Mouse (Mus musculus) heart, adult 2 months (tissue): Measurements from ENCODE around the gene Acsf3. TPM values are rescaled to one million over a fixed set of nuclear protein-coding genes. Genes with fewer than 3 reads are reported as not detected.
A peak's percentile ranks its signal among the peaks of the same experiment; 100 is the strongest.

Experiments used
- DNase-seq, 2 experiments: peaks; one replicate each; pipeline ENCODE4 v3.0.0; 2021
- H3K27ac ChIP-seq: fragments of 200-600 bp; 2 replicates; pipeline ENCODE4 v1.8.1; 2022
- H3K27me3 ChIP-seq: fragments of 200-500 bp; 2 replicates; pipeline ENCODE4 v1.6.1; 2012; ENCODE audit warnings: mild to moderate bottlenecking, low read length, inconsistent platforms, mixed read lengths; ENCODE audit not compliant: control insufficient read depth, insufficient read depth
- H3K36me3 ChIP-seq: fragments of 200-500 bp; 2 replicates; pipeline ENCODE4 v1.6.1; 2012; ENCODE audit warnings: low read length, inconsistent platforms; ENCODE audit not compliant: control insufficient read depth, insufficient read depth
- H3K4me1 ChIP-seq: fragments of 200-500 bp; 2 replicates; pipeline ENCODE4 v1.6.1; 2011; ENCODE audit warnings: low read length; ENCODE audit not compliant: control insufficient read depth, insufficient read depth
- H3K4me3 ChIP-seq: fragments of 200-600 bp; 2 replicates; pipeline ENCODE4 v1.8.1; 2022
- H3K79me2 ChIP-seq: fragments of 200-500 bp; replicated peaks from 2 replicates; pipeline ENCODE4 v1.6.1; 2012; ENCODE audit warnings: mild to moderate bottlenecking, inconsistent platforms, low read length, moderate library complexity, mixed read lengths; ENCODE audit not compliant: control insufficient read depth, insufficient read depth
- H3K9ac ChIP-seq: fragments of 200-500 bp; 2 replicates; pipeline ENCODE4 v1.6.1; 2012; ENCODE audit warnings: low read depth, mild to moderate bottlenecking, control low read depth, inconsistent platforms, low read length, mixed read lengths
- CTCF ChIP-seq: fragments of 200-600 bp; IDR thresholded peaks from 2 replicates; pipeline ENCODE4 v1.8.1; 2022; ENCODE audit warnings: antibody characterized with exemption, mild to moderate bottlenecking, moderate library complexity
- EP300 ChIP-seq: fragments of 200-500 bp; IDR thresholded peaks from 2 replicates; pipeline ENCODE4 v1.6.1; 2011; ENCODE audit warnings: low read depth, low read length, control low read depth; ENCODE audit not compliant: insufficient read depth
- POLR2A ChIP-seq: fragments of 200-500 bp; IDR thresholded peaks from 2 replicates; pipeline ENCODE4 v1.6.1; 2011; ENCODE audit warnings: mild to moderate bottlenecking, low read depth, low read length, control low read depth; ENCODE audit not compliant: insufficient read depth
- WGBS: fragments of 180-500 bp; shearing (Covaris S2); methylation state at CpG from one replicate; pipeline ENCODE4 v1.1.7; 2018; 5-methylcytosine and 5-hydroxymethylcytosine counted together
- intact Hi-C: fragments of 180-260 bp; cut with DNase I; formaldehyde crosslinking; loops from one replicate; pipeline ENCODE4 v1.15.1; 2025
- polyA plus RNA-seq: library from polyadenylated mRNA; depleted of rRNA; stranded (reverse); fragments of >200 nt; gene quantifications from 2 replicates; pipeline ENCODE4 v1.2.3, GENCODE M21; 2012
- total RNA-seq, 2 experiments: library from RNA; stranded (reverse); gene quantifications; 2 replicates each; pipeline ENCODE4 v1.2.3; 2021

Acsf3 gene
- total and polyA plus RNA-seq, 3 experiments: 25.1 to 29.6 (median 25.6) TPM

DNA sequence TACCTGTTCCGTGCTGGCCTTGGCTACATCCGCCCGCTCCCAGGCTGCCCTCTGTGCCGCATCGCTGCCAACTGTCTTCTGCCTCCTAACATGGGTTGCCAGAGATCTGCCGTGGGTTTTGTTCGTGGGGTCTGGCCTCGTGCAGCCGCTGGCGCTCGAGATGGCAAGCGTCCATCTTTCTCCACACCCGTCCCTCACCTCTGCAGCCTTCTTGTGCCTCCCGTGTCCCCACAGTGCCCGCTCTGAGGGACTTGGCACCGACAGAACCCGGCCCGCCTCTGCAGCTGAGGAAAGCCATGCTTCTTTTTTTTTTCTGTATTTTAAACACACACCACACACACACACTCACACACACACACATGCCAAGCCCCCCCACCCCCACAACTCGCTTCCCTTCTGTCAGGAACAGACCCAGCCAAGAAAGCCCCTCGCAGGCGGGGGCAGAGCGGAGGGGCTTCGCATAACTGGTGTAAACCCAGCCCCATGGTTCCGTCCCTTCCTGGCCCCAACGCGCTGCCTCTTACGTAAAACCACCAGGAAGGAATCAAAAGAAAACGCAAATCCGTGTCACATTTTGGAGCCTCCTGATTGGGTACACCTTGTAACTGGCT is 23.1 kb upstream of the Acsf3 start:
- H3K4me3 ChIP-seq: no peak overlapping the region
- no peaks in the 10 kb centered on the region for H3K79me2 ChIP-seq
- H3K4me1 ChIP-seq: no peaks in the 10 kb centered on the region
- no peaks in the 10 kb centered on the region for H3K36me3 ChIP-seq
- no peak overlapping the region for H3K27ac ChIP-seq
- TF ChIP-seq POLR2A: no peak
- H3K9ac ChIP-seq: no peak overlapping the region
- no peaks in the 10 kb centered on the region for H3K27me3 ChIP-seq
- WGBS: 79% methylated on average over 29 of the region's 29 CpGs
- no peak for DNase-seq
- intact Hi-C loops: no loop called here

DNA sequence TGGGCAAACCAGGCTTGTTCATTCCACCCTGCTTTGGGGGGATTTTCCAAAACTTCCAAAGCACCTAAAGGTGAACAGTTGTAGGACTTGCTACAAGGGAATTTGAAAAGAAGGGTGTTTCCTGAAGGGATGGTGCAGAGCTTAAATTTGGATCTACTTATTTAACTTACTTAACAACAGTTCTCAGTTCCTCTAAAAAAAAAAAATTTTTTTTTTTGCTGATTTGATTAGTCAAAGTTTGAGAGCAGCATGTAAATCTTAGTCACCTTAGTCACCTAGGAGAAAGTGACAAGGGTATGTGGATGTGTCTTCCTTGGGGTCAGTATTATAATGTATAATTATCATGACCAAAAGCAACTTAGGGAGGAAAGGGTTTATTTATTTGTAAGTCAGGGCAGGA is 16.7 kb upstream of the Acsf3 start:
- intact Hi-C loops: no loop called here
- no peaks in the 10 kb centered on the region for H3K27me3 ChIP-seq
- no peaks in the 10 kb centered on the region for H3K79me2 ChIP-seq
- DNase-seq: no peak
- H3K36me3 ChIP-seq: no peaks in the 10 kb centered on the region
- H3K4me3 ChIP-seq: no peak overlapping the region
- no peak overlapping the region for H3K9ac ChIP-seq
- TF ChIP-seq EP300 (no peak), CTCF (no peak), POLR2A (no peak)
- no peaks in the 10 kb centered on the region; the same call in 1 of the 2 replicates for H3K4me1 ChIP-seq
- H3K27ac ChIP-seq: no peak overlapping the region

DNA sequence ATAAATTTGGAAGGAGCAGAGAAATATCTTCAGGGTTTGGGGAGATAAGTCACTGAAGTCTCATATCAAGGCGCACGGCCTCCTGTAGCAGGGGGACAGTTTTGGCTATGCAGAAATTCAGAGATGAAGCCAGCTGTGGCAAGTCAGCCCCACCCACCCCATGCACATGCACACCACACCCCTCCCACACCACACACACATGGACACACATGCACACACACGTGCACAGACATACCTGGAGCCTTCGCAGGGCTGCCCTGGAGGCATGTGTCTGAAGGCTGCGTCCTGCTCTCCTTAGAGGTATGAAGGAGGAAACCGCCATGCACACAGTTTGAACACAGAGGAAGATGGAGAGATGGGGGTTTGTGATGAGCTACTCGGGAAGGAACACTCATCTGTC is 15.2 kb upstream of the Acsf3 start:
- H3K36me3 ChIP-seq: no peaks in the 10 kb centered on the region
- H3K4me3 ChIP-seq: no peak overlapping the region
- no peak overlapping the region for H3K9ac ChIP-seq
- no peak for DNase-seq
- H3K4me1 ChIP-seq: no peaks in the 10 kb centered on the region; the same call in 1 of the 2 replicates
- H3K27ac ChIP-seq: no peak overlapping the region
- H3K79me2 ChIP-seq: no peaks in the 10 kb centered on the region
- no peaks in the 10 kb centered on the region for H3K27me3 ChIP-seq
- intact Hi-C loops: loop anchor here (5.0 kb wide), 1 partner anchor 48 kb away; no protein-coding TSS in a partner anchor
- 74% methylated on average over 7 of the region's 7 CpGs for WGBS
- no peak for TF ChIP-seq POLR2A
- TF ChIP-seq EP300: no peak
- TF ChIP-seq CTCF: no peak

DNA sequence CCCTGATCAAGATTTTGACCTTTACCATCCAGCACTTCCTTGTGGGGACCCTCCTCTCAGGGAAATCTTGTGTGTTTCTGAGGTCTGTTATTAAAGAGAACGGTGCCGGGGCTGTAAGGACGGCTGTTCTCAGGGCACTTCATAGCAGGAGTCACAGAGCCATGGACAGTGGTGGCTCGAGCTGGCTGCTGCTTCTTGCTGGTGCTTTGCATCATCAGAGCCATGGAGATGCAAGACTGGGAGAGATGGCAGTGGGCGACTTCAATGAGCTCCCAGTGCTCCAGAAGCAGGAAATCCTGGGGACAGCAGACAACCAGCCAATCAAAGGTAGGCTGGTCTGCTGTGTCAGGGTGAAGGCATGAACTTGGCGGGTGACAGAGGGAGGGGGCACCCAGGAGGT is 14.2 kb upstream of the Acsf3 start:
- intact Hi-C loops: loop anchor here (5.0 kb wide), 1 partner anchor 49 kb away; no protein-coding TSS in a partner anchor
- Histone ChIP-seq H3K4me3 (no peak overlapping the region), H3K27me3 (no peaks in the 10 kb centered on the region), H3K79me2 (no peaks in the 10 kb centered on the region), H3K27ac (no peak overlapping the region), H3K36me3 (no peaks in the 10 kb centered on the region), H3K9ac (no peak overlapping the region), H3K4me1 (no peaks in the 10 kb centered on the region; the same call in 1 of the 2 replicates)
- DNase-seq: no peak
- TF ChIP-seq EP300 (no peak), POLR2A (no peak), CTCF (no peak)
- WGBS: 59% methylated on average over 6 of the region's 6 CpGs

DNA sequence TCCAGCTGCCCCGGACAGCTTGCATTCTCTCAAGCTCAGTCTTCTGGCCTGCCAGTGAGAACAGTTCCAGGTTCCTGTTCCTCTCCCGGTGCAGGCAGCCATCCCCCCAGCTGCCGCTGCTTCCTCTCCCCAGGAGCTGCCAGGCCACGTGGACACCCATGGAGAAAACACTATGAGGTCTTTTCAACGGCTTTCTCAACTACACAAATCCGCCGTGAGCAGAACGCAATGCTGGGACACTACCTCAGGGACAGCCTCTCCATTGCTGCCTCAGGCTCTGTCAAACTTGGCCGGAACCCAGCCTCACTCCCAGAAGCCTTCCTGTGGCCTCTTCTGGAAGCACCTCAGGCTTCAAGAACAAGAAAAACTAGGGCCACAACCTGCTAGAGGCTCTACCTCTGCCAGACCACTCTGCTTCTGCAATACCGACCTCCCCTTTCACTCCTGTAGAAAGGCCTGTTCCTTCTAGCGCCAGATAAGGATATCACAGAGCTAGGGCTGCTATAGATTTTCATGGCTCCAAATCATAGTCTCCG is 12.5 kb upstream of the Acsf3 start:
- peak; percentile 43 to 54 for DNase-seq
- no peak overlapping the region for H3K9ac ChIP-seq
- H3K36me3 ChIP-seq: no peaks in the 10 kb centered on the region
- intact Hi-C loops: loop anchor here (5.0 kb wide), 1 partner anchor 50 kb away; no protein-coding TSS in a partner anchor
- H3K79me2 ChIP-seq: no peaks in the 10 kb centered on the region
- peak overlapping the region; percentile 63 for H3K27ac ChIP-seq
- no peaks in the 10 kb centered on the region for H3K27me3 ChIP-seq
- TF ChIP-seq POLR2A (no peak), EP300 (no peak), CTCF (no peak)
- no peaks in the 10 kb centered on the region; the same call in 1 of the 2 replicates for H3K4me1 ChIP-seq
- WGBS: 33% methylated on average over 12 of the region's 12 CpGs
- no peak overlapping the region for H3K4me3 ChIP-seq

DNA sequence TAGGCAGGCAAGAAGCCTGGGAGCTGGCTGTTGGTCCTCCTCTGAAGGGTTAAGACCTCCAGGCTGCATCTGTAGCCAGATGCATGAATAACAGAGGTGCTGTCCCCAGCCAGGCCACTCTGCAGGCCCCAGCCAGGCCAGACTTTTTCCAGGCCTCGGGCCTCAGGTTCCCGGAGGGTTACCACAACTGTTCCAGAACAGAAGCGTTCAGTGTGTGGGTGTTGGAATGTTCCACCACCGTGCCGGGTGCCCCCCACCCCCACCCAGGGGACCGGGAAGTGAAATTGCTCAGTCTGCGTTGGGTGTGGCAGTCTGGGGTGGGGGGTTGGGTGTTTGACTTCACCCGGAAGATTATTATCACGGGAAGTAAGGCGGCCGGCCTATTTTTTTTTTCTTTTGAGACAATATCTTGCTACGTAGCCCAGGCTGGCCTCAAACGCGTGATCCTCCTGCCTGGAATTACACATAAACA is 12.0 kb upstream of the Acsf3 start:
- Histone ChIP-seq H3K36me3 (no peaks in the 10 kb centered on the region), H3K27ac (peak overlapping the region; percentile 63), H3K4me1 (no peaks in the 10 kb centered on the region; the same call in 1 of the 2 replicates), H3K9ac (no peak overlapping the region), H3K4me3 (no peak overlapping the region), H3K79me2 (no peaks in the 10 kb centered on the region), H3K27me3 (no peaks in the 10 kb centered on the region)
- DNase-seq: peak; percentile 47 to 68
- intact Hi-C loops: loop anchor here (5.0 kb wide), 1 partner anchor 51 kb away; no protein-coding TSS in a partner anchor
- 50% methylated on average over 14 of the region's 14 CpGs for WGBS
- TF ChIP-seq CTCF: no peak
- TF ChIP-seq EP300: no peak
- TF ChIP-seq POLR2A: no peak
